Mouse (Mus musculus): ENCODE results near the gene Olfr765.

GRCm38 (mm10) chr10:129026018-129026662 lies 23.7 kb downstream of the Olfr765 start:
- TF ChIP-seq POLR2A (IDR thresholded peaks at IDR 0.05; ENCODE audit: low read depth, low read length) (no peak), ETS1 (conservative IDR thresholded peaks at IDR 0.05; ENCODE audit: low read depth, low read length) (no peak), MAZ (IDR thresholded peaks at IDR 0.05; ENCODE audit: low read depth, low read length) (no peak), ZKSCAN1 (IDR thresholded peaks at IDR 0.05; ENCODE audit: borderline replicate concordance, low read depth, low read length) (no peak), SIN3A (IDR thresholded peaks at IDR 0.05; ENCODE audit: low read length) (no peak), MEF2A (IDR thresholded peaks at IDR 0.05; ENCODE audit: borderline replicate concordance, low read depth, low read length) (no peak), CTCF (conservative IDR thresholded peaks at IDR 0.05 in 1 of 2, IDR thresholded peaks at IDR 0.05 in 1 of 2; ENCODE audit: low read depth in 2 of 2, low read length in 2 of 2) (peak; percentile 78 to 89), EP300 (IDR thresholded peaks at IDR 0.05; ENCODE audit: low read length) (no peak), POLR2AphosphoS2 (IDR thresholded peaks at IDR 0.05; ENCODE audit: low read depth, low read length) (no peak), KAT2A (IDR thresholded peaks at IDR 0.05; ENCODE audit: insufficient replicate concordance, low read length) (no peak), TCF12 (IDR thresholded peaks at IDR 0.05; ENCODE audit: low read depth, low read length) (no peak), CHD2 (IDR thresholded peaks at IDR 0.05; ENCODE audit: low read length) (no peak)
